11 mouse cellular contexts compared by ENCODE assay signal in genomic region chr14:48668761-48669303, GRCm38 (mm10). TPM values are rescaled to one million over a fixed set of nuclear protein-coding genes. Genes with fewer than 3 reads are reported as not detected.
DNase-seq lines count a peak whose midpoint lies in the region; ATAC-seq and TF ChIP-seq lines count a peak whose summit lies in the region.
"Had no signal": no experiment of that assay in that cellular context is flagged by ENCODE, and none has a peak within 500 bp of the region (broad histone marks: within the 10 kb centered on the region; RNA-seq: fewer than 3 reads in every experiment).

No protein-coding gene starts in this region.

- no peak overlapping the region for H3K27ac ChIP-seq in liver, embryonic 11.5 days (ENCODE audit: low read depth, low read length)
- no peak overlapping the region for H3K27ac ChIP-seq in liver, postnatal 0 days (ENCODE audit: low read depth)
- peak overlapping the region; percentile 47; the same call in 1 of the 2 replicates for H3K27ac ChIP-seq in hindbrain, embryonic 14.5 days

- H3K4me3 ChIP-seq in liver, embryonic 11.5 days (ENCODE audit: low read depth, low read length), result no peak overlapping the region
- H3K4me3 ChIP-seq in liver, postnatal 0 days (ENCODE audit: low read depth, low read length), result no peak overlapping the region
- peak overlapping the region; percentile 16 for H3K4me3 ChIP-seq in hindbrain, embryonic 14.5 days (replicated peaks; ENCODE audit: low read length)

- WGBS in liver, embryonic 11.5 days, result 3% methylated on average over 29 of the region's 29 CpGs
- 2% methylated on average over 29 of the region's 29 CpGs for WGBS in liver, postnatal 0 days (ENCODE audit: insufficient replicate concordance)
- WGBS in hindbrain, embryonic 14.5 days, result under 1% methylated on average over 29 of the region's 29 CpGs

- H3K4me1 ChIP-seq in liver, embryonic 11.5 days (replicated peaks; ENCODE audit: control insufficient read depth, insufficient read depth, low read length), result no peaks in the 10 kb centered on the region
- H3K4me1 ChIP-seq in liver, postnatal 0 days (ENCODE audit: insufficient read depth), result no peaks in the 10 kb centered on the region
- H3K4me1 ChIP-seq in hindbrain, embryonic 14.5 days (replicated peaks; ENCODE audit: control insufficient read depth, insufficient read depth, low read length), result no peaks in the 10 kb centered on the region

- TF ChIP-seq EP300 in liver, postnatal 0 days (IDR thresholded peaks at IDR 0.05; ENCODE audit: low read depth), result no peak

- DNase-seq in liver, embryonic 11.5 days (ENCODE audit: low spot score), result peak; percentile 40
- no peak for DNase-seq in liver, postnatal 0 days
- DNase-seq in embryo, embryonic 11 days, result peak; percentile 74
- DNase-seq in hindbrain, embryonic 14.5 days (ENCODE audit: low spot score), result no peak
- DNase-seq in retina, embryonic 14.5 days (ENCODE audit: low spot score), result peak; percentile 52
- no peak for DNase-seq in gastrocnemius, postnatal 4 days (ENCODE audit: low spot score in 2 of 2)
- no peak for DNase-seq in gastrocnemius, adult 18-20 months (ENCODE audit: low spot score)
- DNase-seq in layer of hippocampus, adult 11-12 months (ENCODE audit: low spot score), result no peak
- DNase-seq: heart, adult 18-20 months had no signal

- no peak overlapping the region for H3K4me2 ChIP-seq in liver, embryonic 11.5 days
- H3K4me2 ChIP-seq in liver, postnatal 0 days (ENCODE audit: low read depth, low read length), result no peak overlapping the region
- H3K4me2 ChIP-seq in hindbrain, embryonic 14.5 days (replicated peaks), result peak overlapping the region; percentile 40

- H3K27me3 ChIP-seq in liver, embryonic 11.5 days (replicated peaks; ENCODE audit: control insufficient read depth, insufficient read depth, low read length), result peaks cover 100% of the 10 kb centered on the region
- peaks cover 97% of the 10 kb centered on the region for H3K27me3 ChIP-seq in liver, postnatal 0 days (ENCODE audit: insufficient read depth, low read length)
- H3K27me3 ChIP-seq in hindbrain, embryonic 14.5 days (ENCODE audit: control insufficient read depth, insufficient read depth, low read length), result peaks cover 98% of the 10 kb centered on the region

- H3K36me3 ChIP-seq in liver, embryonic 11.5 days (ENCODE audit: control insufficient read depth, insufficient read depth, low read length), result no peaks in the 10 kb centered on the region
- no peaks in the 10 kb centered on the region for H3K36me3 ChIP-seq in liver, postnatal 0 days (replicated peaks; ENCODE audit: insufficient read depth, low read length)
- no peaks in the 10 kb centered on the region for H3K36me3 ChIP-seq in hindbrain, embryonic 14.5 days (replicated peaks; ENCODE audit: control insufficient read depth, insufficient read depth)

- no peak for ATAC-seq in liver, embryonic 11.5 days (replicated peaks; ENCODE audit: low FRiP score)
- ATAC-seq in liver, postnatal 0 days, result no peak
- no peak for ATAC-seq in hindbrain, embryonic 14.5 days (ENCODE audit: low FRiP score)

- H3K9ac ChIP-seq in liver, embryonic 11.5 days (ENCODE audit: low read depth, low read length), result no peak overlapping the region
- H3K9ac ChIP-seq in liver, postnatal 0 days (replicated peaks), result no peak overlapping the region
- H3K9ac ChIP-seq in hindbrain, embryonic 14.5 days, result peak overlapping the region; percentile 28; the same call in 1 of the 2 replicates

- no peak for TF ChIP-seq CTCF in liver, postnatal 0 days (IDR thresholded peaks at IDR 0.05; ENCODE audit: low read depth)

- H3K9me3 ChIP-seq in liver, embryonic 11.5 days (ENCODE audit: control insufficient read depth, low read length), result no peaks in the 10 kb centered on the region
- no peaks in the 10 kb centered on the region for H3K9me3 ChIP-seq in liver, postnatal 0 days (ENCODE audit: low read length)
- H3K9me3 ChIP-seq in hindbrain, embryonic 14.5 days (ENCODE audit: control insufficient read depth, low read length), result no peaks in the 10 kb centered on the region

RNA-seq across cellular contexts. Expression of gene Otx2, which starts 4.8 kb away (rescaled TPM):
- polyA plus RNA-seq in liver, embryonic 11.5 days (2014; fragmentation: Nextera tagmentation; extraction: Ambion mirVana), result not detected in 2 replicates
- polyA plus RNA-seq in liver, postnatal 0 days (2015; fragmentation: Nextera tagmentation; extraction: Ambion mirVana), result not detected in 2 replicates
- polyA plus RNA-seq in hindbrain, embryonic 14.5 days (2014; fragmentation: Nextera tagmentation; extraction: Ambion mirVana), result 18.5 and 20.3 TPM in 2 replicates
- total RNA-seq in gastrocnemius, postnatal 4 days (2021), result not detected
- not detected for total RNA-seq in gastrocnemius, adult 18-20 months (2021)
- total RNA-seq: heart, adult 18-20 months; MEL had no signal
- polyA plus RNA-seq: small intestine, adult 2 months had no signal

Comparison
In these comparisons a context has a peak if more than half of its experiments do, and no peak if none do; other contexts are left out.
1. DNase-seq: peak in liver, embryonic 11.5 days (single experiment), embryo, embryonic 11 days (single experiment) and retina, embryonic 14.5 days (single experiment); none in liver, postnatal 0 days (single experiment), hindbrain, embryonic 14.5 days (single experiment), gastrocnemius, postnatal 4 days (0 of 2), gastrocnemius, adult 18-20 months (single experiment) and layer of hippocampus, adult 11-12 months (single experiment).
2. RNA of gene Otx2, which starts 4.8 kb away (polyA plus RNA-seq): 18.5 to 20.3 TPM in hindbrain, embryonic 14.5 days; not detected in liver, embryonic 11.5 days and not detected in liver, postnatal 0 days; every median in the first group is over 10 times any median in the second.